Mouse (Mus musculus): ENCODE measurements around the gene Tm6sf2. TPM values are rescaled to one million over a fixed set of nuclear protein-coding genes. Genes with fewer than 3 reads are reported as not detected.

Gene Tm6sf2
- polyA plus RNA-seq, 1 experiment = 30.2 TPM

DNA sequence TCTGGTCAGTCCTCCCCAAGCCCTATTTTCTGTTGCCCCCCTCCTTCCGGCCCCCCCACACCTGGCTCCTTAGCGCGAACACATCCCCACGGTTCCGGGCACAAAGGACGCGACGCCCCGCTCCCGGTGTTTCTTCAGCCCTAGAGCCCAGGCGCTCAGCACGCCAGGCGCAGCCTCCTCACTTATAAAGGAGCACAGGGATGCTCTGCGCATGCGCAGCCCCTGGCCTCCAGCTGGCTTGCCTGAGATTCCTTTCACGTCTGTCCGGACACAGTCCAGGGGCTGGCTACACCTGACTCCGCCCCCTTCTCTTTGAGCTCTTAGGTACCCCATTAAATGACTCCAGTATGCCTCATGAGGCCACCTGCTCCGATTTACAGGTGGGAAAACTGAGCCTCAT lies 47.9 kb downstream of the Tm6sf2 start, which contains the start of gene Ncan:
Gene Ncan (minus strand): TSS at position 207 of the 400 bp plus-strand sequence.
- 1% methylated on average over 19 of the region's 19 CpGs for WGBS
- DNase-seq = peak; percentile 67

DNA sequence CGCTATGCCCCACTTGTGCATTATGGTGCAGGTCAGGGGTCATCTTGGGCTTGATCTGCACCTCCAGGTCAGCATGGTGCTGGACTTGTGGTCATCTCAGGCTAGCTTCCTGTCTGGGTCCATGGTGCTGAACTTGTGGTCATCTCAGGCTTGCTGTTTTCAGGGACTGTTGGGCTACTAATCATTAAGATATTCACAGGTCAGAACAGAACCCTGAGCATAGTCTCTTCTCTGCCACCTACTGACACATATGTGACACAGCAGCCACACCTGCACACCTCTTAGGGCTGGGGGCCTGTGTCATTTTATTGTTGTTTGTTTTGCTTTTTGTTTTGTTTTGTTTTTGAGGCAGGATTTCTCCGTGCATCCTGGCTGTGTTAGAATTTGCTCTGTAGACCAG lies 50.1 kb downstream of the Tm6sf2 start:
- no peaks in the 10 kb centered on the region for H3K27me3 ChIP-seq (replicated peaks; ENCODE audit: control insufficient read depth, insufficient read depth, low read length)
- no peak overlapping the region for H3K4me3 ChIP-seq (ENCODE audit: insufficient read depth, low read depth, low read length)
- WGBS = 53% methylated on average over 2 of the region's 2 CpGs
- H3K27ac ChIP-seq (ENCODE audit: insufficient read depth, low read depth, low read length) = no peak overlapping the region
- H3K36me3 ChIP-seq (ENCODE audit: control insufficient read depth, insufficient read depth, low read length) = no peaks in the 10 kb centered on the region
- peak; percentile 65 for TF ChIP-seq CTCF (conservative IDR thresholded peaks at IDR 0.05; ENCODE audit: insufficient read depth, insufficient read length, low read depth, low read length)
- no peak for TF ChIP-seq POLR2A (IDR thresholded peaks at IDR 0.05; ENCODE audit: low read depth, low read length)
- DNase-seq = peak; percentile 32
- no peaks in the 10 kb centered on the region for H3K4me1 ChIP-seq (ENCODE audit: control insufficient read depth, insufficient read depth, low read length)

More for the DNA sequence above, 47.9 kb downstream of the Tm6sf2 start, which contains the start of gene Ncan:
- Histone ChIP-seq H3K27ac (ENCODE audit: insufficient read depth, low read depth, low read length) (no peak within 1 kb of the TSS), H3K4me1 (ENCODE audit: control insufficient read depth, insufficient read depth, low read length) (no peaks in the 10 kb centered on the region), H3K27me3 (replicated peaks; ENCODE audit: control insufficient read depth, insufficient read depth, low read length) (no peaks in the 10 kb centered on the region), H3K36me3 (ENCODE audit: control insufficient read depth, insufficient read depth, low read length) (no peaks in the 10 kb centered on the region), H3K4me3 (ENCODE audit: insufficient read depth, low read depth, low read length) (no peak within 1 kb of the TSS)
- TF ChIP-seq CTCF (conservative IDR thresholded peaks at IDR 0.05; ENCODE audit: insufficient read depth, insufficient read length, low read depth, low read length) = no peak
- TF ChIP-seq POLR2A (IDR thresholded peaks at IDR 0.05; ENCODE audit: low read depth, low read length) = no peak

DNA sequence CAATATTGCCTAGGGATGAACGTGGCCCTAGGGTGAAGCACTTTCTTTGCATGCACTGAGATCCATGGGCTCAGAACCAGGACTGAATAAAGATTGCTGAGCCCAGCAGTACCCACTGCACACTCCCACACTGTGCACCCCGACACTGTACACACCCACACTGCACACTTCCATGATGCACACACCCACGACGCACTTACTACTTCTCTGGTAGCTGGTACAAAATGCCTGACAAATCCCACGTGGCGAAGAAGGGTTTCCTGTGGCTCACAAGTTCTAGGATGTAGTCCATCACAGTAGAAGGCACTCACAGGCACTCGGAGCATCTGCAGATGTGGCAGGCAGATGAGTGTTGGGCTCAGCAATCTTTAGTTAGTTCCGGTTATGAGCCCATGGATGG lies 52.3 kb downstream of the Tm6sf2 start:
- TF ChIP-seq POLR2A (IDR thresholded peaks at IDR 0.05; ENCODE audit: low read depth, low read length) (no peak), CTCF (conservative IDR thresholded peaks at IDR 0.05; ENCODE audit: insufficient read depth, insufficient read length, low read depth, low read length) (no peak)
- Histone ChIP-seq H3K4me3 (ENCODE audit: insufficient read depth, low read depth, low read length) (no peak overlapping the region), H3K4me1 (ENCODE audit: control insufficient read depth, insufficient read depth, low read length) (peaks cover 6% of the 10 kb centered on the region; the same call in 1 of the 2 replicates), H3K27me3 (replicated peaks; ENCODE audit: control insufficient read depth, insufficient read depth, low read length) (no peaks in the 10 kb centered on the region), H3K36me3 (ENCODE audit: control insufficient read depth, insufficient read depth, low read length) (no peaks in the 10 kb centered on the region), H3K27ac (ENCODE audit: insufficient read depth, low read depth, low read length) (no peak overlapping the region)
- WGBS = 55% methylated on average over 8 of the region's 8 CpGs
- DNase-seq = no peak

DNA sequence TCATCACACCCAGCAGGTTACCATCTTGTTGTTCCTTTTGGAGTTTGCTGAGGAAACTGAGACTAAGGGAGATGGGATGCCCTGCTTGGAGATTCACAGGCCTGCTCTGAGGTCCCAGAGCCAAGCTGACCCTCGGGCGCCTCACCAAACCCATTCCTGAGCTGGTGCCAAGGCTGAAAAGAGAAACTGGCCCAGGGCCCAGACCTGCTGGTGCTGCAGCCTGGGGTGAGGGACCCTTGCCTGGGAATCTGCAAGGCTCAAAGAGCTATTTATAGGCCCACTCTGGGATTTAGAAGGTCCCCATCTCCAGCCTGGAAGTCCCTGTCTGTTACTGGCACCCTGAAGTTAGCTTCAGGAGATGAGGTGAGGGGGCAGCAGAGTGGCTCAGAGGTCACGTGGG lies 55.7 kb downstream of the Tm6sf2 start:
- TF ChIP-seq CTCF (conservative IDR thresholded peaks at IDR 0.05; ENCODE audit: insufficient read depth, insufficient read length, low read depth, low read length) (no peak), POLR2A (IDR thresholded peaks at IDR 0.05; ENCODE audit: low read depth, low read length) (no peak)
- WGBS = 56% methylated on average over 3 of the region's 3 CpGs
- peaks cover 9% of the 10 kb centered on the region; the same call in 1 of the 2 replicates for H3K4me1 ChIP-seq (ENCODE audit: control insufficient read depth, insufficient read depth, low read length)
- H3K27me3 ChIP-seq (replicated peaks; ENCODE audit: control insufficient read depth, insufficient read depth, low read length) = no peaks in the 10 kb centered on the region
- no peak overlapping the region for H3K27ac ChIP-seq (ENCODE audit: insufficient read depth, low read depth, low read length)
- no peak overlapping the region for H3K4me3 ChIP-seq (ENCODE audit: insufficient read depth, low read depth, low read length)
- DNase-seq = peak; percentile 64
- no peaks in the 10 kb centered on the region for H3K36me3 ChIP-seq (ENCODE audit: control insufficient read depth, insufficient read depth, low read length)

DNA sequence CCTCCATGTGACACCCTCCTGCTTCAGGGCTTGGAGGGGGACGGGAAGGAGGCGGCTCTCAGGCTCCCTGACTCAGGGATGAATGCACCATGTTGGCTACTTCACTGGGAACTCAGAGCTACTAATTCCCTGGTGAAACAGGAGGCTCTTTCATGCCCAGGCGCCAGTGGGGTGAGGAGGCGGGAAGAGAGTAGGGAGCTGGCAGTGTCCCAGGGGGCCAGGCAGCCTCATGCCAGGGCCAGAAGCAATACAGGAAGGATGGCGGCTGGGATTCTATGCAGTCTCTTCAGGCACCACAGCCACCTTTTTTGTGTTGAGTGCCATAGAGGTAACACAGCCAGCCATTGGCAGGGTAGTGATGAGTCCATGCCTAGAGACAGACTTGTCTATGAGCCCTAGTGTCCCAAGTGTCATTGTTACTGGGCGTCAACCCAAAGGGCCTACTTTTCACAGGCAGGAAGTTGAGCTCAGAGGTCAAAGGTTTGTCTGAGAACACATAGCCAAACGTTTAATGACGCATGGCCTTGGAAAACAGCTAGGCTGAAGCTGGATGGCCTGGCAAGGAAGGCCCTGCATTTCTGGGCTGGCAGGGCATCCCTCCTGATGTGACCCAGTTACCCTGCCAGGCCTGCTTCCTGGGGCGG lies 56.7 kb downstream of the Tm6sf2 start:
- WGBS = 47% methylated on average over 9 of the region's 9 CpGs
- no peak overlapping the region for H3K4me3 ChIP-seq (ENCODE audit: insufficient read depth, low read depth, low read length)
- no peak overlapping the region for H3K27ac ChIP-seq (ENCODE audit: insufficient read depth, low read depth, low read length)
- no peaks in the 10 kb centered on the region for H3K27me3 ChIP-seq (replicated peaks; ENCODE audit: control insufficient read depth, insufficient read depth, low read length)
- TF ChIP-seq CTCF (conservative IDR thresholded peaks at IDR 0.05; ENCODE audit: insufficient read depth, insufficient read length, low read depth, low read length) (no peak), POLR2A (IDR thresholded peaks at IDR 0.05; ENCODE audit: low read depth, low read length) (no peak)
- H3K36me3 ChIP-seq (ENCODE audit: control insufficient read depth, insufficient read depth, low read length) = no peaks in the 10 kb centered on the region
- H3K4me1 ChIP-seq (ENCODE audit: control insufficient read depth, insufficient read depth, low read length) = peaks cover 9% of the 10 kb centered on the region; the same call in 1 of the 2 replicates
- DNase-seq = peak; percentile 75

Other genes starting within 250 kb of the Tm6sf2 start
- gene Pbx4, start 240.4 kb upstream of the Tm6sf2 start, polyA plus RNA-seq (2012; rRNA removed) = 3.6 and 3.9 TPM in 2 replicates
- 0.11 and 0.16 TPM in 2 replicates for gene Cilp2, start 185.2 kb upstream of the Tm6sf2 start, polyA plus RNA-seq (2012; rRNA removed)
- gene Tssk6, start 170.7 kb upstream of the Tm6sf2 start, polyA plus RNA-seq (2012; rRNA removed) = 1.3 and 1.5 TPM in 2 replicates
- 283 and 372 TPM in 2 replicates for gene Ndufa13, start 170.4 kb upstream of the Tm6sf2 start, polyA plus RNA-seq (2012; rRNA removed)
- gene Yjefn3, start 170.2 kb upstream of the Tm6sf2 start, polyA plus RNA-seq (2012; rRNA removed) = 3.9 and 5.6 TPM in 2 replicates
- gene Gatad2a, start 76.5 kb upstream of the Tm6sf2 start, polyA plus RNA-seq (2012; rRNA removed) = 60.1 and 60.9 TPM in 2 replicates
- 47.1 and 63.3 TPM in 2 replicates for gene Mau2, start 30.2 kb upstream of the Tm6sf2 start, polyA plus RNA-seq (2012; rRNA removed)
- 9.0 and 10.9 TPM in 2 replicates for gene Sugp1, start 30.1 kb upstream of the Tm6sf2 start, polyA plus RNA-seq (2012; rRNA removed)
- gene Hapln4, start 10.5 kb downstream of the Tm6sf2 start, polyA plus RNA-seq (2012; rRNA removed) = 0.05 and 0.08 TPM in 2 replicates
- 0.04 and 0.06 TPM in 2 replicates for gene Ncan, start 47.9 kb downstream of the Tm6sf2 start, polyA plus RNA-seq (2012; rRNA removed)
- 13.8 and 14.8 TPM in 2 replicates for gene Nr2c2ap, start 58.4 kb downstream of the Tm6sf2 start, polyA plus RNA-seq (2012; rRNA removed)
- gene Rfxank, start 66.2 kb downstream of the Tm6sf2 start, polyA plus RNA-seq (2012; rRNA removed) = 29.9 and 31.9 TPM in 2 replicates
- 107 and 111 TPM in 2 replicates for gene Borcs8, start 66.6 kb downstream of the Tm6sf2 start, polyA plus RNA-seq (2012; rRNA removed)
- gene Mef2b, start 66.8 kb downstream of the Tm6sf2 start, polyA plus RNA-seq (2012; rRNA removed) = 0.10 and 0.16 TPM in 2 replicates
- gene Tmem161a, start 99.4 kb downstream of the Tm6sf2 start, polyA plus RNA-seq (2012; rRNA removed) = 85.2 and 115 TPM in 2 replicates
- 129 and 132 TPM in 2 replicates for gene Slc25a42, start 139.4 kb downstream of the Tm6sf2 start, polyA plus RNA-seq (2012; rRNA removed)
- gene Sugp2, start 161.3 kb downstream of the Tm6sf2 start, polyA plus RNA-seq (2012; rRNA removed) = 18.9 and 20.2 TPM in 2 replicates
- gene Armc6, start 161.5 kb downstream of the Tm6sf2 start, polyA plus RNA-seq (2012; rRNA removed) = 14.2 and 14.4 TPM in 2 replicates
- 22.4 and 23.7 TPM in 2 replicates for gene Homer3, start 209.9 kb downstream of the Tm6sf2 start, polyA plus RNA-seq (2012; rRNA removed)
- gene Ddx49, start 229.6 kb downstream of the Tm6sf2 start, polyA plus RNA-seq (2012; rRNA removed) = 38.8 and 42.0 TPM in 2 replicates
- gene Cope, start 229.6 kb downstream of the Tm6sf2 start, polyA plus RNA-seq (2012; rRNA removed) = 277 and 300 TPM in 2 replicates
- 0.58 and 0.66 TPM in 2 replicates for gene Cers1, start 242.9 kb downstream of the Tm6sf2 start, polyA plus RNA-seq (2012; rRNA removed)